Mouse (Mus musculus) cerebellum, adult 11 months (tissue): ENCODE measurements around the gene Ttc41.

Experiments used
- DNase-seq: peaks from one replicate; pipeline ENCODE4 v3.0.0; 2022

The Ttc41 gene

GRCm38 (mm10) chr10:86757724-86758123, 52.1 kb downstream of the Ttc41 start:
- no peak for DNase-seq

- DNase-seq, result no peak
These were observed 52.6 kb downstream of the Ttc41 start for GRCm38 (mm10) chr10:86758211-86758610.

GRCm38 (mm10) chr10:86761236-86761635, 55.6 kb downstream of the Ttc41 start:
- no peak for DNase-seq

GRCm38 (mm10) chr10:86761722-86762383, 56.2 kb downstream of the Ttc41 start:
- DNase-seq, result no peak

- no peak for DNase-seq
These were observed 56.7 kb downstream of the Ttc41 start for GRCm38 (mm10) chr10:86762384-86762730.

- no peak for DNase-seq
These were observed 58.1 kb downstream of the Ttc41 start, which contains the start of gene Gm49358 for GRCm38 (mm10) chr10:86763672-86764071. Gene Gm49358 (plus strand): TSS chr10:86763972.

- DNase-seq, result no peak
These were observed 59.8 kb downstream of the Ttc41 start for GRCm38 (mm10) chr10:86765344-86765966.

GRCm38 (mm10) chr10:86769216-86769615, 63.6 kb downstream of the Ttc41 start:
- no peak for DNase-seq

- DNase-seq, result no peak
These were observed 64.2 kb downstream of the Ttc41 start for GRCm38 (mm10) chr10:86769797-86770196.

- DNase-seq, result no peak
These were observed 66.1 kb downstream of the Ttc41 start for GRCm38 (mm10) chr10:86771701-86772100.

- no peak for DNase-seq
These were observed 66.6 kb downstream of the Ttc41 start for GRCm38 (mm10) chr10:86772231-86772631.

- no peak for DNase-seq
These were observed 67.7 kb downstream of the Ttc41 start for GRCm38 (mm10) chr10:86773360-86773759.

GRCm38 (mm10) chr10:86776281-86776680, 70.7 kb downstream of the Ttc41 start:
- no peak for DNase-seq

- no peak for DNase-seq
These were observed 72.2 kb downstream of the Ttc41 start for GRCm38 (mm10) chr10:86777614-86778319.

GRCm38 (mm10) chr10:86778398-86779116, 72.9 kb downstream of the Ttc41 start, which contains the start of gene Nt5dc3:
Gene Nt5dc3 (plus strand): TSS chr10:86779005.
- peak; percentile 97 for DNase-seq

- no peak for DNase-seq
These were observed 73.6 kb downstream of the Ttc41 start for GRCm38 (mm10) chr10:86779117-86779755.

- DNase-seq, result no peak
These were observed 74.3 kb downstream of the Ttc41 start for GRCm38 (mm10) chr10:86779816-86780500.

- no peak for DNase-seq
These were observed 76.0 kb downstream of the Ttc41 start for GRCm38 (mm10) chr10:86781641-86782040.

- DNase-seq, result no peak
These were observed 77.0 kb downstream of the Ttc41 start for GRCm38 (mm10) chr10:86782656-86783055.

GRCm38 (mm10) chr10:86783561-86783960, 78.0 kb downstream of the Ttc41 start:
- DNase-seq, result no peak

- DNase-seq, result no peak
These were observed 78.6 kb downstream of the Ttc41 start for GRCm38 (mm10) chr10:86784126-86784675.

- DNase-seq, result no peak
These were observed 79.8 kb downstream of the Ttc41 start for GRCm38 (mm10) chr10:86785396-86785795.
